Mouse (Mus musculus) natural killer cell, adult 2 months (primary cell): ENCODE measurements around the gene Aak1.

Experiments
- DNase-seq, 2 experiments: peaks; one replicate each; pipeline ENCODE4 v3.0.0; 2022; ENCODE audit warnings: low spot score in 2 of 2

Aak1 gene

GRCm38 (mm10) chr6:86886803-86887202, 37.5 kb downstream of the Aak1 start:
- DNase-seq, result no peak

- DNase-seq, result no peak
These were observed 48.2 kb downstream of the Aak1 start for GRCm38 (mm10) chr6:86897520-86897919.

- DNase-seq, result no peak
These were observed 49.7 kb downstream of the Aak1 start for GRCm38 (mm10) chr6:86899053-86899452.

GRCm38 (mm10) chr6:86899965-86900364, 50.6 kb downstream of the Aak1 start:
- DNase-seq, result no peak

- DNase-seq, result peak in 1 of 2 experiments; percentile 20
These were observed 51.2 kb downstream of the Aak1 start for GRCm38 (mm10) chr6:86900546-86900945.

- no peak for DNase-seq
These were observed 56.2 kb downstream of the Aak1 start for GRCm38 (mm10) chr6:86905500-86905899.

- no peak for DNase-seq
These were observed 57.9 kb downstream of the Aak1 start for GRCm38 (mm10) chr6:86907191-86907590.

- no peak for DNase-seq
These were observed 59.3 kb downstream of the Aak1 start for GRCm38 (mm10) chr6:86908561-86909150.

- DNase-seq, result no peak
These were observed 60.6 kb downstream of the Aak1 start for GRCm38 (mm10) chr6:86909881-86910280.

- no peak for DNase-seq
These were observed 67.0 kb downstream of the Aak1 start for GRCm38 (mm10) chr6:86916157-86916820.

- DNase-seq, result no peak
These were observed 67.9 kb downstream of the Aak1 start for GRCm38 (mm10) chr6:86917231-86917630.

GRCm38 (mm10) chr6:86918058-86918835, 68.9 kb downstream of the Aak1 start:
- DNase-seq, result no peak

- DNase-seq, result peak; percentile 38 to 56
These were observed 72.6 kb downstream of the Aak1 start for GRCm38 (mm10) chr6:86921880-86922279.

GRCm38 (mm10) chr6:86924746-86925145, 75.4 kb downstream of the Aak1 start:
- no peak for DNase-seq

- no peak for DNase-seq
These were observed 85.2 kb downstream of the Aak1 start for GRCm38 (mm10) chr6:86934541-86934940.

GRCm38 (mm10) chr6:86939797-86940196, 90.5 kb downstream of the Aak1 start:
- DNase-seq, result no peak

GRCm38 (mm10) chr6:86940966-86941365, 91.6 kb downstream of the Aak1 start:
- no peak for DNase-seq

GRCm38 (mm10) chr6:86947100-86947499, 97.8 kb downstream of the Aak1 start:
- no peak for DNase-seq

- no peak for DNase-seq
These were observed 99.4 kb downstream of the Aak1 start for GRCm38 (mm10) chr6:86948746-86949145.

GRCm38 (mm10) chr6:86950141-86950540, 100.8 kb downstream of the Aak1 start:
- DNase-seq, result peak in 1 of 2 experiments; percentile 17

- DNase-seq, result no peak
These were observed 101.5 kb downstream of the Aak1 start for GRCm38 (mm10) chr6:86950733-86951255.

- no peak for DNase-seq
These were observed 106.4 kb downstream of the Aak1 start for GRCm38 (mm10) chr6:86955741-86956140.

- no peak for DNase-seq
These were observed 106.9 kb downstream of the Aak1 start for GRCm38 (mm10) chr6:86956206-86956605.
